Mouse (Mus musculus) CH12.LX (cell line): ENCODE results near the gene Guk1. TPM values are rescaled to one million over a fixed set of nuclear protein-coding genes. Genes with fewer than 3 reads are reported as not detected.
A peak's percentile ranks its signal among the peaks of the same experiment; 100 is the strongest.

Source experiments
- DNase-seq: peaks from one replicate; pipeline ENCODE4 v3.0.0-alpha.2; 2013; ENCODE audit errors: extremely low read depth
- H3K27ac ChIP-seq: 2 replicates; pipeline ENCODE4 v1.5.1; 2012; ENCODE audit warnings: low read depth, mild to moderate bottlenecking, control low read depth, moderate library complexity; ENCODE audit not compliant: insufficient read depth
- H3K27me3 ChIP-seq: replicated peaks from 2 replicates; pipeline ENCODE3; 2012; ENCODE audit warnings: inconsistent platforms
- H3K36me3 ChIP-seq, 2 experiments: replicated peaks in 1 of 2; 2 replicates each; pipeline versions ENCODE3 to v1.6.1; 2012; ENCODE audit warnings: inconsistent platforms in 1 of 2, low read length in 1 of 2, mild to moderate bottlenecking in 1 of 2, mixed read lengths in 1 of 2, moderate library complexity in 1 of 2; ENCODE audit not compliant: control insufficient read depth in 1 of 2, insufficient read depth in 1 of 2
- H3K4me1 ChIP-seq, 2 experiments: 2 replicates each; pipeline ENCODE4 v1.6.1; 2012; ENCODE audit warnings: inconsistent platforms in 1 of 2, moderate library complexity in 1 of 2; ENCODE audit not compliant: insufficient read depth in 2 of 2, control insufficient read depth in 1 of 2
- H3K4me2 ChIP-seq: 2 replicates; pipeline ENCODE4 v1.6.1; 2012; ENCODE audit warnings: low read depth, mild to moderate bottlenecking, control low read depth; ENCODE audit not compliant: poor library complexity, insufficient read depth, severe bottlenecking
- H3K4me3 ChIP-seq, 3 experiments: fragments of 150-350 bp in 1 of 3; sonication (generic) in 1 of 3; replicated peaks in 1 of 3; 2 replicates each; pipeline versions ENCODE3 to v1.5.1; 2011 to 2012; ENCODE audit warnings: low read depth in 2 of 3, low read length in 2 of 3, mild to moderate bottlenecking in 2 of 3, moderate library complexity in 2 of 3, control low read depth in 1 of 3, improper control_type of control experiment in 1 of 3, inconsistent platforms in 1 of 3, mixed read lengths in 1 of 3; ENCODE audit not compliant: poor library complexity in 1 of 3
- H3K79me2 ChIP-seq: replicated peaks from 2 replicates; pipeline ENCODE4 v1.6.1; 2012; ENCODE audit warnings: mild to moderate bottlenecking, moderate library complexity; ENCODE audit not compliant: control insufficient read depth, poor library complexity, insufficient read depth, severe bottlenecking; ENCODE audit errors: extremely low read depth
- H3K9ac ChIP-seq: 2 replicates; pipeline ENCODE4 v1.6.1; 2012; ENCODE audit warnings: low read depth, mild to moderate bottlenecking, control low read depth, moderate library complexity; ENCODE audit not compliant: insufficient read depth
- H3K9me3 ChIP-seq: replicated peaks from 2 replicates; pipeline ENCODE3; 2012; ENCODE audit warnings: low read length, inconsistent platforms, mixed read lengths
- BHLHE40 ChIP-seq: IDR thresholded peaks from 2 replicates; pipeline ENCODE4 v1.6.1; 2011; ENCODE audit warnings: mild to moderate bottlenecking, low read depth, low read length, improper control_type of control experiment
- CHD1 ChIP-seq: IDR thresholded peaks from 2 replicates; pipeline ENCODE4 v1.6.1; 2012; ENCODE audit warnings: low read depth, low read length, improper control_type of control experiment, inconsistent platforms
- CHD2 ChIP-seq: IDR thresholded peaks from 2 replicates; pipeline ENCODE4 v1.6.1; 2011; ENCODE audit warnings: low read length, improper control_type of control experiment
- CTCF ChIP-seq, 2 experiments: IDR thresholded peaks in 1 of 2; conservative IDR thresholded peaks in 1 of 2; 2 replicates each; pipeline ENCODE4 v1.5.1; 2011 to 2012; ENCODE audit warnings: low read depth in 2 of 2, low read length in 2 of 2, improper control_type of control experiment in 1 of 2, inconsistent platforms in 1 of 2, mild to moderate bottlenecking in 1 of 2, moderate library complexity in 1 of 2
- E2F4 ChIP-seq: IDR thresholded peaks from 2 replicates; pipeline ENCODE4 v1.6.1; 2011; ENCODE audit warnings: low read depth, low read length, improper control_type of control experiment; ENCODE audit not compliant: insufficient replicate concordance
- ELF1 ChIP-seq: IDR thresholded peaks from 2 replicates; pipeline ENCODE4 v1.6.1; 2014; ENCODE audit warnings: low read depth, mild to moderate bottlenecking, inconsistent platforms, low read length, improper control_type of control experiment
- EP300 ChIP-seq: IDR thresholded peaks from 2 replicates; pipeline ENCODE4 v1.6.1; 2011; ENCODE audit warnings: low read length, improper control_type of control experiment
- IRF4 ChIP-seq: IDR thresholded peaks from 2 replicates; pipeline ENCODE4 v1.6.1; 2014; ENCODE audit warnings: low read depth, mild to moderate bottlenecking, inconsistent platforms, low read length, improper control_type of control experiment
- JUN ChIP-seq: IDR thresholded peaks from 2 replicates; pipeline ENCODE4 v1.6.1; 2011; ENCODE audit warnings: low read depth, mild to moderate bottlenecking, low read length, improper control_type of control experiment, moderate library complexity; ENCODE audit not compliant: insufficient read depth
- MAZ ChIP-seq: IDR thresholded peaks from 2 replicates; pipeline ENCODE4 v1.6.1; 2012; ENCODE audit warnings: low read depth, mild to moderate bottlenecking, inconsistent platforms, low read length, improper control_type of control experiment, moderate library complexity
- MXI1 ChIP-seq: IDR thresholded peaks from 2 replicates; pipeline ENCODE4 v1.6.1; 2011; ENCODE audit warnings: mild to moderate bottlenecking, low read depth, low read length, improper control_type of control experiment
- NELFE ChIP-seq: IDR thresholded peaks from 2 replicates; pipeline ENCODE4 v1.6.1; 2011; ENCODE audit warnings: low read depth, low read length, improper control_type of control experiment
- NRF1 ChIP-seq: IDR thresholded peaks from 2 replicates; pipeline ENCODE4 v1.6.1; 2014; ENCODE audit warnings: low read depth, mild to moderate bottlenecking, inconsistent platforms, low read length, improper control_type of control experiment, moderate library complexity
- POLR2A ChIP-seq: IDR thresholded peaks from 2 replicates; pipeline ENCODE4 v1.6.1; 2011; ENCODE audit warnings: low read depth, mild to moderate bottlenecking, improper control_type of control experiment, low read length
- RAD21 ChIP-seq: IDR thresholded peaks from 2 replicates; pipeline ENCODE4 v1.6.1; 2011; ENCODE audit warnings: low read depth, mild to moderate bottlenecking, low read length, improper control_type of control experiment, moderate library complexity
- RCOR1 ChIP-seq: conservative IDR thresholded peaks from 2 replicates; pipeline ENCODE4 v1.6.1; 2012; ENCODE audit warnings: low read depth, mild to moderate bottlenecking, inconsistent platforms, low read length, improper control_type of control experiment
- TCF12 ChIP-seq: IDR thresholded peaks from 2 replicates; pipeline ENCODE4 v1.6.1; 2014; ENCODE audit warnings: low read depth, mild to moderate bottlenecking, inconsistent platforms, low read length, improper control_type of control experiment
- UBTF ChIP-seq: IDR thresholded peaks from 2 replicates; pipeline ENCODE4 v1.6.1; 2012; ENCODE audit warnings: low read depth, mild to moderate bottlenecking, inconsistent platforms, low read length, improper control_type of control experiment, moderate library complexity
- USF1 ChIP-seq: IDR thresholded peaks from 2 replicates; pipeline ENCODE4 v1.6.1; 2014; ENCODE audit warnings: low read depth, mild to moderate bottlenecking, inconsistent platforms, low read length, improper control_type of control experiment
- USF2 ChIP-seq: conservative IDR thresholded peaks from 2 replicates; pipeline ENCODE4 v1.6.1; 2011; ENCODE audit warnings: low read depth, low read length, improper control_type of control experiment
- ZC3H11A ChIP-seq: IDR thresholded peaks from 2 replicates; pipeline ENCODE4 v1.6.1; 2012; ENCODE audit warnings: low read depth, mild to moderate bottlenecking, inconsistent platforms, low read length, improper control_type of control experiment
- ZMIZ1 ChIP-seq: IDR thresholded peaks from 2 replicates; pipeline ENCODE4 v1.6.1; 2012; ENCODE audit warnings: low read depth, mild to moderate bottlenecking, inconsistent platforms, low read length, improper control_type of control experiment
- dilution Hi-C: fragments of 300-500 bp; cut with MboI; formaldehyde crosslinking; loops from 2 replicates; pipeline ENCODE4 v1.14.3; 2020; ENCODE audit warnings: low sequenced_read_pairs; ENCODE audit not compliant: extremely low pct_unique_long_range_greater_than_20kb, extremely low pct_ligation_motif_present
- in situ Hi-C: fragments of 300-500 bp; cut with MboI; formaldehyde crosslinking; loops from 3 replicates; pipeline ENCODE4 v1.14.3; 2019; ENCODE audit warnings: low sequenced_read_pairs, low pct_ligation_motif_present, low pct_unique_long_range_greater_than_20kb, mixed read lengths
- polyA plus RNA-seq: library from polyadenylated mRNA; unstranded; fragments of >175 nt; gene quantifications from 2 replicates; pipeline ENCODE4 v1.2.1, GENCODE M21; 2012; ENCODE audit warnings: low read depth; ENCODE audit not compliant: insufficient read length
- total RNA-seq, 2 experiments: library from RNA; depleted of rRNA; stranded (reverse); fragments of 300-350 nt in 1 of 2; fragments of >200 nt in 1 of 2; gene quantifications; 2 replicates each; pipeline ENCODE4 v1.2.3; 2012 to 2014

Gene Guk1
- total and polyA plus RNA-seq, 3 experiments, result 111 to 148 (median 130) TPM

- TF ChIP-seq CHD2, result peak; percentile 47; the same call in 1 of the 2 replicates
- peak; percentile 87 for TF ChIP-seq MXI1
- peak; percentile 98 for TF ChIP-seq ZMIZ1
- TF ChIP-seq POLR2A, result peak; percentile 99
- no peak for TF ChIP-seq USF1
- no peak for TF ChIP-seq CHD1
- TF ChIP-seq USF2, result no peak
- peak; percentile 91 for TF ChIP-seq ELF1
- TF ChIP-seq E2F4, result no peak
- TF ChIP-seq EP300, result no peak
- TF ChIP-seq NRF1, result peak; percentile 94
- TF ChIP-seq TCF12, result peak; percentile 84
- TF ChIP-seq MAZ, result peak; percentile 89
- TF ChIP-seq JUN, result no peak
- peak; percentile 71; the same call in 1 of the 2 replicates for TF ChIP-seq UBTF
- TF ChIP-seq BHLHE40, result peak; percentile 22; the same call in 1 of the 2 replicates
Observed at GRCm38 (mm10) chr11:59191231-59192058, 567 bp downstream of the Guk1 start (continued).

- in situ Hi-C loops, result loop anchor here (5.0 kb wide), 1 partner anchor 85 kb away; no protein-coding TSS in a partner anchor
- Histone ChIP-seq H3K27ac (no peak overlapping the region), H3K36me3 (peaks cover 34 to 71% of the 10 kb centered on the region in 2 experiments), H3K9ac (no peak overlapping the region), H3K9me3 (no peaks in the 10 kb centered on the region), H3K4me1 (peaks cover 11 to 39% of the 10 kb centered on the region in 2 experiments), H3K4me2 (no peak overlapping the region), H3K4me3 (no peak overlapping the region), H3K79me2 (no peaks in the 10 kb centered on the region), H3K27me3 (no peaks in the 10 kb centered on the region)
- dilution Hi-C loops, result no loop called here
- no peak for DNase-seq
- TF ChIP-seq RCOR1, result no peak
- TF ChIP-seq NELFE, result no peak
- TF ChIP-seq IRF4, result no peak
- no peak for TF ChIP-seq MAZ
- no peak for TF ChIP-seq RAD21
- TF ChIP-seq JUN, result no peak
- no peak for TF ChIP-seq EP300
- TF ChIP-seq CTCF (conservative IDR thresholded peaks at IDR 0.05 in 1 of 2, IDR thresholded peaks at IDR 0.05 in 1 of 2; ENCODE audit: low read depth in 2 of 2, low read length in 2 of 2), result no peak
- TF ChIP-seq ZC3H11A, result no peak
- no peak for TF ChIP-seq CHD2
- no peak for TF ChIP-seq UBTF
Observed at GRCm38 (mm10) chr11:59187706-59188105, 4.3 kb downstream of the Guk1 start.
